21 mouse cellular contexts compared by ENCODE assay signal in genomic region chr5:117245170-117245569, GRCm38 (mm10). TPM values are rescaled to one million over a fixed set of nuclear protein-coding genes. Genes with fewer than 3 reads are reported as not detected.
DNase-seq lines count a peak whose midpoint lies in the region; ATAC-seq and TF ChIP-seq lines count a peak whose summit lies in the region.
"Had no signal": no experiment of that assay in that cellular context is flagged by ENCODE, and none has a peak within 500 bp of the region (broad histone marks: within the 10 kb centered on the region; RNA-seq: fewer than 3 reads in every experiment).

No protein-coding gene starts in this region.

- peak; percentile 82 for ATAC-seq in liver, postnatal 0 days
- ATAC-seq in liver, embryonic 11.5 days (replicated peaks; ENCODE audit: low FRiP score) = no peak
- ATAC-seq in embryonic facial prominence, embryonic 11.5 days (replicated peaks; ENCODE audit: insufficient number of reproducible peaks, low FRiP score, low TSS enrichment, low read depth) = no peak
- ATAC-seq: forebrain, embryonic 13.5 days; forebrain, embryonic 16.5 days had no signal

- H3K36me3 ChIP-seq in liver, postnatal 0 days (replicated peaks; ENCODE audit: insufficient read depth, low read length) = peaks cover 43% of the 10 kb centered on the region
- peaks cover 6% of the 10 kb centered on the region; the same call in 1 of the 2 replicates for H3K36me3 ChIP-seq in liver, embryonic 11.5 days (ENCODE audit: control insufficient read depth, insufficient read depth, low read length)
- H3K36me3 ChIP-seq in MEL (ENCODE audit: control insufficient read depth in 1 of 2, insufficient read depth in 2 of 2, low read length in 2 of 2) = peaks cover 3 to 19% of the 10 kb centered on the region in 2 experiments
- no peaks in the 10 kb centered on the region for H3K36me3 ChIP-seq in embryonic facial prominence, embryonic 11.5 days (replicated peaks; ENCODE audit: control insufficient read depth, insufficient read depth, low read depth, low read length)
- H3K36me3 ChIP-seq: forebrain, embryonic 10.5 days; hindbrain, embryonic 12.5 days; hindbrain, embryonic 15.5 days had no signal

- no peak overlapping the region for H3K27ac ChIP-seq in liver, postnatal 0 days (ENCODE audit: low read depth)
- no peak overlapping the region for H3K27ac ChIP-seq in liver, embryonic 11.5 days (ENCODE audit: low read depth, low read length)
- peak overlapping the region; percentile 8; the same call in 1 of the 2 replicates for H3K27ac ChIP-seq in MEL (ENCODE audit: control insufficient read depth, low read depth, low read length)
- no peak overlapping the region for H3K27ac ChIP-seq in embryonic facial prominence, embryonic 11.5 days (replicated peaks; ENCODE audit: low read depth, low read length)
- H3K27ac ChIP-seq: forebrain, embryonic 10.5 days; forebrain, embryonic 13.5 days; gastrocnemius, adult 2 months; hindbrain, embryonic 12.5 days; hindbrain, embryonic 15.5 days had no signal

- TF ChIP-seq RAD21 in MEL (IDR thresholded peaks at IDR 0.05; ENCODE audit: low read depth, low read length) = no peak

- H3K79me2 ChIP-seq in MEL (ENCODE audit: control insufficient read depth, insufficient read depth, low read length, poor library complexity) = no peaks in the 10 kb centered on the region

- no peak for TF ChIP-seq POLR2A in MEL (IDR thresholded peaks at IDR 0.05; ENCODE audit: control insufficient read depth in 1 of 2, insufficient read depth in 1 of 2, low read depth in 1 of 2, low read length in 2 of 2, poor library complexity in 1 of 2)

- peak; percentile 44 for DNase-seq in liver, postnatal 0 days
- DNase-seq in liver, embryonic 11.5 days (ENCODE audit: low spot score) = no peak
- DNase-seq in MEL (ENCODE audit: low read depth, low spot score) = no peak
- DNase-seq in embryonic facial prominence, embryonic 11.5 days (ENCODE audit: low spot score) = peak; percentile 7
- DNase-seq in spleen, postnatal 36 days (ENCODE audit: low spot score in 2 of 2) = no peak
- no peak for DNase-seq in frontal cortex, postnatal 10 days (ENCODE audit: low spot score in 2 of 2)
- DNase-seq: adrenal gland, adult 2 months; adrenal gland, postnatal 14 days; cerebellum, adult 11 months; cerebellum, adult 2 months; cerebellum, adult 9-11 months; cerebellum, postnatal 25 days; gastrocnemius, adult 2 months; gastrocnemius, postnatal 14 days; heart, adult 11 months had no signal

- TF ChIP-seq CTCF in liver, postnatal 0 days (IDR thresholded peaks at IDR 0.05; ENCODE audit: low read depth) = no peak
- TF ChIP-seq CTCF in MEL (IDR thresholded peaks at IDR 0.05 in 2 of 3, conservative IDR thresholded peaks at IDR 0.05 in 1 of 3; ENCODE audit: control insufficient read depth in 1 of 3, insufficient read depth in 1 of 3, low read depth in 2 of 3, low read length in 3 of 3, poor library complexity in 1 of 3, severe bottlenecking in 1 of 3) = no peak

- TF ChIP-seq EP300 in liver, postnatal 0 days (IDR thresholded peaks at IDR 0.05; ENCODE audit: low read depth) = peak; percentile 31; the same call in 1 of the 2 replicates
- no peak for TF ChIP-seq EP300 in MEL (IDR thresholded peaks at IDR 0.05; ENCODE audit: low read depth in 1 of 2, low read length in 2 of 2)

- no peaks in the 10 kb centered on the region for H3K27me3 ChIP-seq in liver, postnatal 0 days (ENCODE audit: insufficient read depth, low read length)
- no peaks in the 10 kb centered on the region for H3K27me3 ChIP-seq in liver, embryonic 11.5 days (replicated peaks; ENCODE audit: control insufficient read depth, insufficient read depth, low read length)
- H3K27me3 ChIP-seq in MEL (ENCODE audit: control insufficient read depth in 1 of 2, insufficient read depth in 2 of 2, low read length in 2 of 2) = no peaks in the 10 kb centered on the region
- no peaks in the 10 kb centered on the region for H3K27me3 ChIP-seq in embryonic facial prominence, embryonic 11.5 days (ENCODE audit: control insufficient read depth, insufficient read depth, low read length)
- H3K27me3 ChIP-seq: forebrain, embryonic 13.5 days; hindbrain, embryonic 12.5 days; hindbrain, embryonic 15.5 days had no signal

- H3K9ac ChIP-seq in liver, postnatal 0 days (replicated peaks) = no peak overlapping the region
- no peak overlapping the region for H3K9ac ChIP-seq in liver, embryonic 11.5 days (ENCODE audit: low read depth, low read length)
- no peak overlapping the region for H3K9ac ChIP-seq in MEL (ENCODE audit: control insufficient read depth, low read depth, low read length, poor library complexity, severe bottlenecking)
- no peak overlapping the region for H3K9ac ChIP-seq in embryonic facial prominence, embryonic 11.5 days (replicated peaks; ENCODE audit: low read length)
- H3K9ac ChIP-seq: forebrain, embryonic 13.5 days; hindbrain, embryonic 12.5 days; hindbrain, embryonic 15.5 days had no signal

- WGBS in liver, postnatal 0 days (ENCODE audit: insufficient replicate concordance) = 77% methylated on average over 8 of the region's 8 CpGs
- 79% methylated on average over 8 of the region's 8 CpGs for WGBS in liver, embryonic 11.5 days
- WGBS in embryonic facial prominence, embryonic 11.5 days = 67% methylated on average over 8 of the region's 8 CpGs

- no peak overlapping the region for H3K4me2 ChIP-seq in liver, postnatal 0 days (ENCODE audit: low read depth, low read length)
- H3K4me2 ChIP-seq in liver, embryonic 11.5 days = no peak overlapping the region
- H3K4me2 ChIP-seq in embryonic facial prominence, embryonic 11.5 days (ENCODE audit: low read depth, low read length) = no peak overlapping the region
- H3K4me2 ChIP-seq: forebrain, embryonic 13.5 days; heart, embryonic 11.5 days; hindbrain, embryonic 12.5 days; hindbrain, embryonic 15.5 days had no signal

- H3K4me1 ChIP-seq in liver, postnatal 0 days (ENCODE audit: insufficient read depth) = no peaks in the 10 kb centered on the region
- H3K4me1 ChIP-seq in liver, embryonic 11.5 days (replicated peaks; ENCODE audit: control insufficient read depth, insufficient read depth, low read length) = no peaks in the 10 kb centered on the region; the same call in 1 of the 2 replicates
- H3K4me1 ChIP-seq in MEL (ENCODE audit: control insufficient read depth in 1 of 2, insufficient read depth in 2 of 2, low read length in 2 of 2) = peaks cover 6 to 21% of the 10 kb centered on the region in 2 experiments
- no peaks in the 10 kb centered on the region for H3K4me1 ChIP-seq in embryonic facial prominence, embryonic 11.5 days (ENCODE audit: control insufficient read depth, insufficient read depth, low read length)

- no peak overlapping the region for H3K4me3 ChIP-seq in liver, postnatal 0 days (ENCODE audit: low read depth, low read length)
- H3K4me3 ChIP-seq in liver, embryonic 11.5 days (ENCODE audit: low read depth, low read length) = no peak overlapping the region
- no peak overlapping the region for H3K4me3 ChIP-seq in MEL (ENCODE audit: control insufficient read depth in 1 of 2, insufficient read depth in 1 of 2, low read depth in 2 of 2, low read length in 2 of 2)
- H3K4me3 ChIP-seq in embryonic facial prominence, embryonic 11.5 days (ENCODE audit: low read depth, low read length) = no peak overlapping the region
- H3K4me3 ChIP-seq: forebrain, embryonic 10.5 days; forebrain, embryonic 13.5 days; gastrocnemius, adult 2 months; hindbrain, embryonic 12.5 days; hindbrain, embryonic 15.5 days had no signal

- H3K9me3 ChIP-seq in liver, postnatal 0 days (ENCODE audit: low read length) = no peaks in the 10 kb centered on the region
- H3K9me3 ChIP-seq in liver, embryonic 11.5 days (ENCODE audit: control insufficient read depth, low read length) = no peaks in the 10 kb centered on the region
- H3K9me3 ChIP-seq in MEL (replicated peaks; ENCODE audit: insufficient read depth, low read length) = no peaks in the 10 kb centered on the region
- no peaks in the 10 kb centered on the region for H3K9me3 ChIP-seq in embryonic facial prominence, embryonic 11.5 days (replicated peaks; ENCODE audit: control insufficient read depth, low read length)
- H3K9me3 ChIP-seq: forebrain, embryonic 10.5 days; forebrain, embryonic 13.5 days; hindbrain, embryonic 12.5 days; hindbrain, embryonic 15.5 days had no signal

TF ChIP-seq in MEL, 35 proteins besides CTCF, POLR2A, EP300 and RAD21:
- TF ChIP-seq POLR2AphosphoS5 (IDR thresholded peaks at IDR 0.05; ENCODE audit: borderline replicate concordance, low read depth, low read length) (no peak), USF1 (IDR thresholded peaks at IDR 0.05; ENCODE audit: low read depth, low read length) (peak; percentile 66)

RNA-seq across cellular contexts. Expression of gene Pebp1, which starts 42.3 kb away (rescaled TPM):
- polyA plus RNA-seq in liver, postnatal 0 days (2015; fragmentation: Nextera tagmentation; extraction: Ambion mirVana) = 120 and 129 TPM in 2 replicates
- 572 and 580 TPM in 2 replicates for polyA plus RNA-seq in liver, embryonic 11.5 days (2014; fragmentation: Nextera tagmentation; extraction: Ambion mirVana)
- total RNA-seq in MEL (2012; rRNA removed) = 558 and 572 TPM in 2 replicates
- 100 to 1,000 TPM in 1 of 2 experiments, not detected in 1; 568 TPM for polyA plus RNA-seq in MEL (2012; ENCODE audit: insufficient read depth in 1 of 2, insufficient read length in 2 of 2, low read depth in 1 of 2, low replicate concordance in 2 of 2, missing spikeins in 1 of 2)
- polyA plus RNA-seq in embryonic facial prominence, embryonic 11.5 days (2014; fragmentation: Nextera tagmentation; extraction: Ambion mirVana) = 861 and 931 TPM in 2 replicates

Comparison
In these comparisons a context has a peak if more than half of its experiments do, and no peak if none do; other contexts are left out.
1. DNase-seq: peak in liver, postnatal 0 days (single experiment) and embryonic facial prominence, embryonic 11.5 days (single experiment); none in liver, embryonic 11.5 days (single experiment), MEL (single experiment), spleen, postnatal 36 days (0 of 2) and frontal cortex, postnatal 10 days (0 of 2).